ENCODE assay signal across 7 mouse cellular contexts in genomic region chr9:68884451-68885035, GRCm38 (mm10).
DNase-seq lines count a peak whose midpoint lies in the region; ATAC-seq and TF ChIP-seq lines count a peak whose summit lies in the region.

No protein-coding gene starts in this region.

- no peaks in the 10 kb centered on the region for H3K36me3 ChIP-seq in hindbrain, embryonic 10.5 days
- no peaks in the 10 kb centered on the region for H3K36me3 ChIP-seq in forebrain, embryonic 15.5 days

- 0 out of 2 replicates have a peak, but pooled peaks cover 4% of the 10 kb centered on the region for H3K27me3 ChIP-seq in hindbrain, embryonic 10.5 days (ENCODE audit: insufficient read depth, poor library complexity, severe bottlenecking)
- H3K27me3 ChIP-seq in forebrain, embryonic 15.5 days, result no peaks in the 10 kb centered on the region

- H3K9me3 ChIP-seq in hindbrain, embryonic 10.5 days, result no peaks in the 10 kb centered on the region
- no peaks in the 10 kb centered on the region for H3K9me3 ChIP-seq in forebrain, embryonic 15.5 days

- peak; percentile 22 for DNase-seq in gastrocnemius, postnatal 14 days
- peak; percentile 53 for DNase-seq in kidney, postnatal 14 days
- peak; percentile 15 to 33 for DNase-seq in natural killer cell, adult 2 months (ENCODE audit: low spot score in 2 of 2)
- DNase-seq in hindbrain, embryonic 10.5 days (ENCODE audit: low spot score), result no peak

- no peak for TF ChIP-seq CTCF in bone marrow, adult 2 months (IDR thresholded peaks at IDR 0.05; ENCODE audit: control insufficient read depth, insufficient read depth, low read length)

- H3K27ac ChIP-seq in bone marrow, adult 2 months (ENCODE audit: control insufficient read depth, insufficient read depth, low read depth, low read length, poor library complexity), result peak overlapping the region; percentile 63; the same call in 1 of the 2 replicates
- H3K27ac ChIP-seq in hindbrain, embryonic 10.5 days, result no peak overlapping the region
- no peak overlapping the region for H3K27ac ChIP-seq in forebrain, embryonic 15.5 days (replicated peaks)

- no peaks in the 10 kb centered on the region; the same call in 1 of the 2 replicates for H3K4me1 ChIP-seq in bone marrow, adult 2 months (ENCODE audit: control insufficient read depth, insufficient read depth, low read length)
- peaks cover 32% of the 10 kb centered on the region for H3K4me1 ChIP-seq in hindbrain, embryonic 10.5 days (replicated peaks)
- peaks cover 32% of the 10 kb centered on the region for H3K4me1 ChIP-seq in forebrain, embryonic 15.5 days

- 18% methylated on average over 9 of the region's 9 CpGs for WGBS in bone marrow, adult 2 months
- 83% methylated on average over 9 of the region's 9 CpGs for WGBS in hindbrain, embryonic 10.5 days
- 89% methylated on average over 9 of the region's 9 CpGs for WGBS in forebrain, embryonic 15.5 days

- ATAC-seq in erythroblast, adult 5-6 weeks (replicated peaks; ENCODE audit: low FRiP score, poor library complexity, severe bottlenecking), result no peak
- ATAC-seq in forebrain, embryonic 15.5 days (replicated peaks), result no peak

- no peak for TF ChIP-seq POLR2A in bone marrow, adult 2 months (IDR thresholded peaks at IDR 0.05; ENCODE audit: borderline replicate concordance, control insufficient read depth, low read depth, low read length)

- H3K4me2 ChIP-seq in forebrain, embryonic 15.5 days (replicated peaks), result no peak overlapping the region

- H3K9ac ChIP-seq in forebrain, embryonic 15.5 days (replicated peaks), result no peak overlapping the region

- intact Hi-C loops in gastrocnemius, postnatal 14 days (cut with DNase I; ENCODE audit: low total_unique reads), result no loop called here

- H3K4me3 ChIP-seq in bone marrow, adult 2 months (replicated peaks; ENCODE audit: control insufficient read depth, low read depth, low read length), result peak overlapping the region; percentile 12
- H3K4me3 ChIP-seq in hindbrain, embryonic 10.5 days, result no peak overlapping the region
- no peak overlapping the region for H3K4me3 ChIP-seq in forebrain, embryonic 15.5 days
